Mouse (Mus musculus) erythroblast, embryonic 14.5 days (primary cell): ENCODE data around the gene Cript.

Experiments used
- GATA1 ChIP-seq: IDR thresholded peaks from 2 replicates; pipeline ENCODE4 v1.6.1; 2012; ENCODE audit warnings: low read length, inconsistent platforms, mixed read lengths
- TAL1 ChIP-seq: IDR thresholded peaks from 3 replicates; pipeline ENCODE4 v1.6.1; 2012; ENCODE audit warnings: low read length, inconsistent platforms, mixed read lengths

GRCm38 (mm10) chr17:87055051-87055459 lies 29.7 kb downstream of the Cript start:
- no peak for TF ChIP-seq GATA1
- no peak for TF ChIP-seq TAL1
